8 mouse cellular contexts compared by ENCODE assay signal in the genomic region with DNA sequence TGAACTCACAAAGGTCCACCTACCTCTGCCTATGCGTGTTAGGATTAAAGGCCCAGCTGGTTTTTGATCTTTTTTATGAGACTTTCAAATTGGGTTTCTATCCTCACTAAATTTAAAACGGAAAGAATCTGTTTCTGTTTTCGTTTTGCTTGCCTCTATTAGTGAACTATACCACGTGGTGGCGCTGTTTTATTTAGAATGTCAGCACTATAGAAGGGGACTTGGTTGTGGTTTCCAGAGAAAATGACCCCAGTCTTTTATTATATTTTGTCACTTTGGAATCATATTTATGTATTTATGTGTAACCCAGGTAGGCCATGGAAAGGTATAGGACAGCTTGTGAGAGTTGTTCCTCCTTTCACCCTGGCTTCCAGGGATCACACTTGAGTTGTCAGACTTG. TPM values are rescaled to one million over a fixed set of nuclear protein-coding genes. Genes with fewer than 3 reads are reported as not detected.
DNase-seq lines count a peak whose midpoint lies in the region; ATAC-seq and TF ChIP-seq lines count a peak whose summit lies in the region.

No protein-coding gene starts in this region.

- 20% methylated on average over 5 of the region's 5 CpGs for WGBS in intestine, embryonic 14.5 days
- WGBS in intestine, embryonic 16.5 days: 23% methylated on average over 5 of the region's 5 CpGs
- 28% methylated on average over 5 of the region's 5 CpGs for WGBS in forebrain, embryonic 11.5 days

- H3K9ac ChIP-seq in intestine, embryonic 14.5 days (ENCODE audit: low read length): no peak overlapping the region
- H3K9ac ChIP-seq in intestine, embryonic 16.5 days (ENCODE audit: low read depth, low read length): no peak overlapping the region
- no peak overlapping the region for H3K9ac ChIP-seq in forebrain, embryonic 11.5 days (ENCODE audit: low read length)

- H3K27ac ChIP-seq in intestine, embryonic 14.5 days (ENCODE audit: low read depth): no peak overlapping the region
- H3K27ac ChIP-seq in intestine, embryonic 16.5 days (ENCODE audit: low read length): no peak overlapping the region
- no peak overlapping the region for H3K27ac ChIP-seq in forebrain, embryonic 11.5 days (ENCODE audit: low read depth, low read length)

- CTCF ChIA-PET in Patski (lab: Charles Lee): interaction anchor here (0.8 to 2.3 kb wide), 14 partner anchors 9 to 178 kb away, joined by 3 to 17 read pairs (median 3); no protein-coding TSS in a partner anchor

- in situ Hi-C loops in Patski (cut with MboI; ENCODE audit: low pct_unique_long_range_greater_than_20kb): loop anchor here (5.0 to 10.0 kb wide), 2 partner anchors 172 to 409 kb away; no protein-coding TSS in a partner anchor

- no peaks in the 10 kb centered on the region for H3K27me3 ChIP-seq in intestine, embryonic 14.5 days (replicated peaks; ENCODE audit: control insufficient read depth, insufficient read depth, low read length)
- no peaks in the 10 kb centered on the region for H3K27me3 ChIP-seq in intestine, embryonic 16.5 days (replicated peaks; ENCODE audit: control insufficient read depth, insufficient read depth, low read length)
- no peaks in the 10 kb centered on the region for H3K27me3 ChIP-seq in Patski
- H3K27me3 ChIP-seq in forebrain, embryonic 11.5 days (ENCODE audit: control insufficient read depth, insufficient read depth, low read length): no peaks in the 10 kb centered on the region

- ATAC-seq in intestine, embryonic 14.5 days (replicated peaks; ENCODE audit: low FRiP score, low TSS enrichment, low read depth): no peak
- no peak for ATAC-seq in intestine, embryonic 16.5 days
- no peak for ATAC-seq in Patski
- peak; percentile 78 for ATAC-seq in megakaryocyte progenitor cell, adult 5-6 weeks (replicated peaks; ENCODE audit: poor library complexity)
- no peak for ATAC-seq in forebrain, embryonic 11.5 days (replicated peaks; ENCODE audit: low FRiP score)

- no peak overlapping the region for H3K4me2 ChIP-seq in intestine, embryonic 14.5 days (ENCODE audit: low read length)
- no peak overlapping the region for H3K4me2 ChIP-seq in intestine, embryonic 16.5 days (ENCODE audit: low read depth, low read length)
- no peak overlapping the region for H3K4me2 ChIP-seq in forebrain, embryonic 11.5 days (ENCODE audit: low read depth, low read length, severe bottlenecking)

- H3K4me3 ChIP-seq in intestine, embryonic 14.5 days (ENCODE audit: low read depth, low read length): no peak overlapping the region
- no peak overlapping the region for H3K4me3 ChIP-seq in intestine, embryonic 16.5 days (ENCODE audit: low read length)
- H3K4me3 ChIP-seq in forebrain, embryonic 11.5 days (ENCODE audit: low read depth, low read length): no peak overlapping the region

- H3K36me3 ChIP-seq in intestine, embryonic 14.5 days (ENCODE audit: control insufficient read depth, insufficient read depth, low read length): peaks cover 22% of the 10 kb centered on the region
- H3K36me3 ChIP-seq in intestine, embryonic 16.5 days (ENCODE audit: control insufficient read depth, insufficient read depth, low read length): no peaks in the 10 kb centered on the region
- H3K36me3 ChIP-seq in forebrain, embryonic 11.5 days (ENCODE audit: control insufficient read depth, insufficient read depth, low read length): no peaks in the 10 kb centered on the region

- peak; percentile 56 for TF ChIP-seq CTCF in Patski (IDR thresholded peaks at IDR 0.05)

- POLR2A ChIA-PET in Patski (lab: Charles Lee): interaction anchor here (0.6 kb wide), 1 partner anchor 124 kb away, joined by 4 read pairs; no protein-coding TSS in a partner anchor

- H3K9me3 ChIP-seq in intestine, embryonic 14.5 days (ENCODE audit: control insufficient read depth, low read length): no peaks in the 10 kb centered on the region
- no peaks in the 10 kb centered on the region for H3K9me3 ChIP-seq in intestine, embryonic 16.5 days (ENCODE audit: control insufficient read depth, low read length)
- H3K9me3 ChIP-seq in forebrain, embryonic 11.5 days (ENCODE audit: control insufficient read depth, low read length): no peaks in the 10 kb centered on the region

- DNase-seq in intestine, embryonic 14.5 days (ENCODE audit: low spot score): peak; percentile 57
- peak; percentile 35 to 49 for DNase-seq in B cell, adult 2 months
- peak; percentile 7 for DNase-seq in Patski (ENCODE audit: low read depth, low spot score)
- DNase-seq in embryo, embryonic 11.5 days (ENCODE audit: low read depth, low spot score): peak; percentile 37
- DNase-seq in kidney, postnatal 4 days: peak; percentile 47 to 55
- DNase-seq in forebrain, embryonic 11.5 days (ENCODE audit: low spot score): no peak

- H3K4me1 ChIP-seq in intestine, embryonic 14.5 days (replicated peaks; ENCODE audit: control insufficient read depth, insufficient read depth, low read length): no peaks in the 10 kb centered on the region
- no peaks in the 10 kb centered on the region for H3K4me1 ChIP-seq in intestine, embryonic 16.5 days (ENCODE audit: control insufficient read depth, insufficient read depth, low read length)
- no peaks in the 10 kb centered on the region for H3K4me1 ChIP-seq in forebrain, embryonic 11.5 days (replicated peaks; ENCODE audit: control insufficient read depth, insufficient read depth, low read length)

RNA-seq across cellular contexts. Expression of gene Upf2, which starts 44.3 kb away (rescaled TPM):
- polyA plus RNA-seq in intestine, embryonic 14.5 days (2014; fragmentation: Nextera tagmentation; extraction: Ambion mirVana): 11.5 and 13.1 TPM in 2 replicates
- polyA plus RNA-seq in intestine, embryonic 16.5 days (2015; fragmentation: Nextera tagmentation; extraction: Ambion mirVana): 7.2 and 7.9 TPM in 2 replicates
- 22.9 TPM for polyA plus RNA-seq in Patski (2021)
- total RNA-seq in megakaryocyte progenitor cell, adult 5-6 weeks (2015): 37.2 and 40.1 TPM in 2 replicates
- 30.5 and 36.2 TPM in 2 replicates for total RNA-seq in megakaryocyte progenitor cell, adult 5-6 weeks (2017)
- polyA plus RNA-seq in forebrain, embryonic 11.5 days (2014; fragmentation: Nextera tagmentation; extraction: Ambion mirVana): 13.5 and 14.2 TPM in 2 replicates

RNA-seq across cellular contexts. Expression of gene Dhtkd1, which starts 52.9 kb away (rescaled TPM):
- 3.6 and 4.7 TPM in 2 replicates for polyA plus RNA-seq in intestine, embryonic 14.5 days (2014; fragmentation: Nextera tagmentation; extraction: Ambion mirVana)
- 2.3 and 2.4 TPM in 2 replicates for polyA plus RNA-seq in intestine, embryonic 16.5 days (2015; fragmentation: Nextera tagmentation; extraction: Ambion mirVana)
- polyA plus RNA-seq in Patski (2021): 1.0 TPM
- total RNA-seq in megakaryocyte progenitor cell, adult 5-6 weeks (2015): 0.32 and 0.90 TPM in 2 replicates
- total RNA-seq in megakaryocyte progenitor cell, adult 5-6 weeks (2017): 0.64 and 0.67 TPM in 2 replicates
- 4.0 and 5.0 TPM in 2 replicates for polyA plus RNA-seq in forebrain, embryonic 11.5 days (2014; fragmentation: Nextera tagmentation; extraction: Ambion mirVana)
